In genomic region chr11:109210772-109211171, GRCm38 (mm10) we compare ENCODE assay signal across 13 mouse cellular contexts.
DNase-seq lines count a peak whose midpoint lies in the region; ATAC-seq and TF ChIP-seq lines count a peak whose summit lies in the region.
"Had no signal": no experiment of that assay in that cellular context is flagged by ENCODE, and none has a peak within 500 bp of the region (broad histone marks: within the 10 kb centered on the region; RNA-seq: fewer than 3 reads in every experiment).

No protein-coding gene starts in this region.

- no peak for TF ChIP-seq CTCF in stomach, postnatal 0 days (IDR thresholded peaks at IDR 0.05; ENCODE audit: low read depth)
- TF ChIP-seq CTCF in thymus, adult 2 months (IDR thresholded peaks at IDR 0.05; ENCODE audit: borderline replicate concordance, control insufficient read depth, extremely low read depth, insufficient read depth, low read length, poor library complexity) = no peak

- peaks cover 37% of the 10 kb centered on the region for H3K4me1 ChIP-seq in forebrain, embryonic 10.5 days
- H3K4me1 ChIP-seq in stomach, postnatal 0 days (replicated peaks; ENCODE audit: control insufficient read depth, insufficient read depth) = no peaks in the 10 kb centered on the region
- H3K4me1 ChIP-seq in thymus, adult 2 months (replicated peaks; ENCODE audit: control insufficient read depth, insufficient read depth, low read length) = no peaks in the 10 kb centered on the region
- H3K4me1 ChIP-seq: intestine, embryonic 15.5 days had no signal

- ATAC-seq in stomach, postnatal 0 days (ENCODE audit: low FRiP score, low TSS enrichment) = no peak
- ATAC-seq: intestine, embryonic 15.5 days had no signal

- H3K4me3 ChIP-seq in forebrain, embryonic 10.5 days = no peak overlapping the region
- H3K4me3 ChIP-seq in stomach, postnatal 0 days (ENCODE audit: low read depth, low read length) = no peak overlapping the region
- H3K4me3 ChIP-seq in thymus, adult 2 months (ENCODE audit: control insufficient read depth, insufficient read depth, low read length) = no peak overlapping the region
- H3K4me3 ChIP-seq: erythroblast, embryonic 14.5 days; heart, embryonic 10.5 days; intestine, embryonic 15.5 days had no signal

- H3K9me3 ChIP-seq in forebrain, embryonic 10.5 days = no peaks in the 10 kb centered on the region
- H3K9me3 ChIP-seq in stomach, postnatal 0 days (ENCODE audit: control insufficient read depth, low read length) = no peaks in the 10 kb centered on the region
- H3K9me3 ChIP-seq: heart, embryonic 10.5 days; intestine, embryonic 15.5 days had no signal

- TF ChIP-seq POLR2A in thymus, adult 2 months (IDR thresholded peaks at IDR 0.05; ENCODE audit: control insufficient read depth, extremely low read depth, insufficient read depth, low read length, poor library complexity) = no peak

- peak overlapping the region; percentile 57 for H3K27ac ChIP-seq in forebrain, embryonic 10.5 days
- no peak overlapping the region for H3K27ac ChIP-seq in stomach, postnatal 0 days (replicated peaks)
- H3K27ac ChIP-seq in thymus, adult 2 months (ENCODE audit: control insufficient read depth, insufficient read depth, low read length) = no peak overlapping the region
- H3K27ac ChIP-seq: heart, embryonic 10.5 days; intestine, embryonic 15.5 days; macrophage had no signal

- H3K36me3 ChIP-seq in forebrain, embryonic 10.5 days (replicated peaks) = no peaks in the 10 kb centered on the region
- no peaks in the 10 kb centered on the region for H3K36me3 ChIP-seq in stomach, postnatal 0 days (ENCODE audit: control insufficient read depth, insufficient read depth, low read length)
- H3K36me3 ChIP-seq in thymus, adult 2 months (ENCODE audit: control insufficient read depth, insufficient read depth, low read length) = no peaks in the 10 kb centered on the region
- H3K36me3 ChIP-seq: heart, embryonic 10.5 days; intestine, embryonic 15.5 days had no signal

- TF ChIP-seq EP300 in stomach, postnatal 0 days (optimal IDR thresholded peaks at IDR 0.05) = no peak

- DNase-seq in layer of hippocampus, postnatal 10 days (ENCODE audit: low spot score in 2 of 2) = peak; percentile 33 to 38
- no peak for DNase-seq in layer of hippocampus, adult 9-11 months
- DNase-seq in forebrain, embryonic 10.5 days (ENCODE audit: extremely low spot score, low spot score) = no peak
- peak; percentile 23 for DNase-seq in lung, postnatal 14 days
- peak; percentile 66 for DNase-seq in retina, embryonic 14.5 days (ENCODE audit: low spot score)
- DNase-seq in stomach, postnatal 0 days (ENCODE audit: low spot score) = no peak
- DNase-seq in thymus, adult 2 months = no peak
- no peak for DNase-seq in heart, postnatal 36 days
- DNase-seq: cerebellum, adult 8-10 months had no signal

- H3K9ac ChIP-seq in stomach, postnatal 0 days (ENCODE audit: low read length) = no peak overlapping the region
- H3K9ac ChIP-seq: intestine, embryonic 15.5 days had no signal

- intact Hi-C loops in heart, postnatal 36 days (cut with DNase I) = no loop called here

- H3K27me3 ChIP-seq in forebrain, embryonic 10.5 days (ENCODE audit: poor library complexity, severe bottlenecking) = peaks cover 36% of the 10 kb centered on the region
- no peaks in the 10 kb centered on the region for H3K27me3 ChIP-seq in stomach, postnatal 0 days (ENCODE audit: control insufficient read depth, insufficient read depth, low read length)
- no peaks in the 10 kb centered on the region for H3K27me3 ChIP-seq in thymus, adult 2 months (ENCODE audit: control insufficient read depth, insufficient read depth, low read length)
- H3K27me3 ChIP-seq: intestine, embryonic 15.5 days had no signal

- 41% methylated on average over 11 of the region's 11 CpGs for WGBS in forebrain, embryonic 10.5 days
- WGBS in stomach, postnatal 0 days = 58% methylated on average over 11 of the region's 11 CpGs
- WGBS in thymus, adult 2 months = 79% methylated on average over 11 of the region's 11 CpGs

- H3K4me2 ChIP-seq in stomach, postnatal 0 days (replicated peaks; ENCODE audit: low read depth) = no peak overlapping the region
- H3K4me2 ChIP-seq: intestine, embryonic 15.5 days had no signal

Comparison
In these comparisons a context has a peak if more than half of its experiments do, and no peak if none do; other contexts are left out.
1. DNase-seq: peak in layer of hippocampus, postnatal 10 days (2 of 2), lung, postnatal 14 days (single experiment) and retina, embryonic 14.5 days (single experiment); none in layer of hippocampus, adult 9-11 months (single experiment), forebrain, embryonic 10.5 days (single experiment), stomach, postnatal 0 days (single experiment), thymus, adult 2 months (single experiment) and heart, postnatal 36 days (0 of 2).